Mouse (Mus musculus): ENCODE results near the gene C9orf72.
"Not testable (repeated sequence)": the region's sequence is repeated elsewhere in the genome, so short reads cannot be mapped to it uniquely, and the experiment has no call there.

C9orf72 gene

DNA sequence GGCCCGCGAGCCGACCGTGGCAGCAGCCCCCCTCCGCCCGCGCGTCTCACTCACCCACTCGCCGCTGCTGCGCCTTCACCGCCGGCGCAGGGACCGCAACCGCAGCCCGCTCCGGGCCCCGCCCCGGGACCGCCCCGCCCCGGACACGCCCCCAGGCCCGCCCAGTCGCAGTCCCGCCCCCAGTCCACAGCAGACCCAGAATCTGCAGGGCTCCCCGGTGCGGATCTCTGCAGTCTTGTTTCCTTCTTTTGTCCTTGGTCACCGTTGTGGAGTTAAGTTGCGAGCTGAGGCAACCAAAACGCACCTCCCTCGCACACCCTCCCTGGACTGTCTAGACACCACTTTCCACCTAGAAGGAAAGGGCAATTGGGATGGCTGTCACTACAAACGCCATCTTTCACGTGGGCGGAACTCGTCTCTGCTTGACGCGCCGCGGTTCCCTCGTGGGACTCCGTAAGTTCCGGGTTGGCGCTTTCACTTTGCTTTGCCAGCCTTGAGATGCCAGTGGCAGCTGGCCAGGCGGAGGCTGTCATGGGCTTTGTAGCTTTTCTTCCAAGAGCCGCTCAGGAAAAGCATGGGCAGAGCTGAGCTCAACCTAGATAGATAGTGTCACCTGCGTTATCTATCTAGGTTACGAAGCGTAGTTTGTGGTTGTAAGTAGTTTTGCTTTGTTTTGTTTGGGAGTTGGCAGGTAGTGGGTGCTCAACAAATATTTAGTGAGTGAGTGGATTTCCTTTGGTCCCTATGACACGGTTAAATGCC lies at the start of gene C9orf72:
TSS of gene C9orf72 (minus strand) at position 442 of the 762 bp plus-strand sequence.
- peak; percentile 96 for DNase-seq (ENCODE audit: low spot score)

GRCm38 (mm10) chr4:35259006-35259405 lies 33.0 kb upstream of the C9orf72 start:
- DNase-seq (ENCODE audit: low spot score): no peak

- DNase-seq (ENCODE audit: low spot score): no peak
Measured at GRCm38 (mm10) chr4:35244023-35244422, 18.0 kb upstream of the C9orf72 start.

DNA sequence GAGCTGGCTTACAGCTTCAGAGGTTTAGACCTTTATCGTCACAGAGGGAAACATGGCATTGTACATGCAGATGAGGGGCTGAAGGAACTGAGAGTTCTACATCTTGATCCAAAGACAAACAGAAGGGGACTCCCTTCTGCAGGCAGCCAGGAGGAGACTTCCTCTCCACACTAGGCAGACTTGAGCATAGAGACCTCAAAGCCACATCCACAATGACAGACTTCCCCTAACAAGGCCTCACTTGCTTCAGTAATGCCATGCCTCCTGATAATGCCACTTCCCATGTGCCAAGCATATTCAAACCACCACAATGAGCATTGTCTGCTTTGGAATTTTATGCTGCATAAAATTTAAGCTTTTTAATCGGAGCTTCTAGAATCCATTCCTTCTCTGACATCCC lies 15.8 kb upstream of the C9orf72 start:
- no peak for DNase-seq (ENCODE audit: low spot score)

DNA sequence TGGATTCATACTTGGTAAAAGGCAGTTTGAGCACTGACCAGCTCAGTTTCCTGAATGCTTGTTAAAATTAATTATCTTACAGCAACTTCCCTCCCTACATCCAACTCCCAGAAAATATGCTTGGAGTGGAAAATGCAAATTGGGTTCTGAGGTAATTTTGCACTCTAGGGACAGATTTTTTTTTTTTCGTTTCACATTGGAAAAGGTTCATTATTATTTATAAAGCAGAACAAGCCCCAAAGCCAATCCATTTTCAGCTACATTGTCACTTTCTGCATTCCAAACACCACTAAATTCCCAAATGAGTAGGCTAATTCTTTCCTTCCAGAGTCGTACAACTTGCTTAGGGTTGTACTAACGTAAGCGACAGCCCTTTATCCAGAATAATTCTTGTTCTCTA lies 12.7 kb upstream of the C9orf72 start:
- no peak for DNase-seq (ENCODE audit: low spot score)

DNA sequence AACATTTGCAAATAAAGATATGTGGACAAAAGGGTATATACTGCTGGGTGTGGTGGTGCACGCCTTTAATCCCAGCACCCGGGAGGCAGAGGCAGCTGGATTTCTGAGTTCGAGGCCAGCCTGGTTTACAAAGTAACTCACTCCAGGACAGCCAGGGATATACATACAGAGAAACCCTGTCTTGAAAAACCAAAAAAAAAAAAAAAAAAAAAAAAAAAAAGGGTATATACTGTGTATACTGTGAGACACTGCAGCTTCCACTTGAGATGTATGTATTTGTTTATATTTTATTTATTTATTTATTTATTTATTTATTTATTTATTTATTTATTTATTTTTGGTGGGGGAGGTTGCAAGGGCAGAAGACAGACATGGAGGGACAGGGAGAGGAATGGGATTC lies 12.3 kb upstream of the C9orf72 start:
- not testable (repeated sequence) for DNase-seq (ENCODE audit: low spot score)

- no peak for DNase-seq (ENCODE audit: low spot score)
Measured at GRCm38 (mm10) chr4:35236313-35236712, 10.3 kb upstream of the C9orf72 start.

- no peak for DNase-seq (ENCODE audit: low spot score)
Measured at GRCm38 (mm10) chr4:35228260-35228659, 2.3 kb upstream of the C9orf72 start.

GRCm38 (mm10) chr4:35226496-35226992 lies 569 bp upstream of the C9orf72 start:
- no peak for DNase-seq (ENCODE audit: low spot score)

DNA sequence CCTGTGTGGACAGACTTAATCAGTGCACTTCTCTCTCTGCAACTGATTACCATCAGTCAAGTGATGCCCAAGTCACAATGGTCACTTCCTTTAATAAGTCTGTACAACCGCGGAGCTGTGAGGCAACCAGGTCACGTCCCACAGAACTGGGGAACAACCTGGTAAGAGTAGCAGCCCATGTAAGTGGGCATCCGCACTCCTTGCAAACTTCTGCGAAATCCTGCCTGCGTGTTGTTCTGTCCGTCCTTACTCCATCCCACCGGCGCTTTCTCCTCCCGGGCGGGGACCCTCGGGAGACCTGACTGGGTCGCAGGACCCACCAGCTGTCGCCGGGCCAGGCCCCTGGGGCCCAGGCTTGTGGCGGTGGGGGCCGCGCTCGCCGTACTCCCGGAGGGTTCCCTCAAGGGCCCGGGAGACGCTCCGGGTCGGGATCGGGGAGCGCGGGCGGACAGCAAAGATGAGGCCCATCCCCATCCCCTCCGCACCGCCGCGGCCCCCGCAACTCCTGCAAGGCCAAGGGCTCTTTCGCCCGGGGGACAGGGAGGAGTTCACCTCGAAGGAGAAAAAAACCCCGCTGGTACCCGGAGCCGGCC lies 738 bp downstream of the C9orf72 start:
- no peak for DNase-seq (ENCODE audit: low spot score)

GRCm38 (mm10) chr4:35224101-35224500 lies 1.9 kb downstream of the C9orf72 start:
- no peak for DNase-seq (ENCODE audit: low spot score)

- no peak for DNase-seq (ENCODE audit: low spot score)
Measured at GRCm38 (mm10) chr4:35223376-35223988, 2.5 kb downstream of the C9orf72 start.

DNA sequence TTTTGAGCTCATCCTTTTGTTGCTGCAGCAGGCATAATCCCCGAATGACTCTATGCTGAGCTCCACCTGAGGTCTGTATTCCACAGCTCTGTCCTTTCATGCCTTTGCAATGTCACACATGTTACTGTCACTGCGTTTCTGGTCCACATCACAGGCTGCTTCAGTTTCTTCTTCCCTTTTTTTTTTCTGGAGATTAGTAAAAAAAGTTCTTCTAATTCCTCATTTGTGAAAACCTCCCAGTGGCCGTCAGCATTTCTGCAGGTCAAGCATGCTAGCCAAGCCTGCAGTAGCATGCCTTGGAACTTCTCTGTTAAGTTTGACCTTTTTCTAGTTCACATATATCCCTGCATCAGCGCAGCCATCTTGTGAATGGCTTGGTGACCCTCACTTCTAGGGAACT lies 4.1 kb downstream of the C9orf72 start:
- no peak for DNase-seq (ENCODE audit: low spot score)

DNA sequence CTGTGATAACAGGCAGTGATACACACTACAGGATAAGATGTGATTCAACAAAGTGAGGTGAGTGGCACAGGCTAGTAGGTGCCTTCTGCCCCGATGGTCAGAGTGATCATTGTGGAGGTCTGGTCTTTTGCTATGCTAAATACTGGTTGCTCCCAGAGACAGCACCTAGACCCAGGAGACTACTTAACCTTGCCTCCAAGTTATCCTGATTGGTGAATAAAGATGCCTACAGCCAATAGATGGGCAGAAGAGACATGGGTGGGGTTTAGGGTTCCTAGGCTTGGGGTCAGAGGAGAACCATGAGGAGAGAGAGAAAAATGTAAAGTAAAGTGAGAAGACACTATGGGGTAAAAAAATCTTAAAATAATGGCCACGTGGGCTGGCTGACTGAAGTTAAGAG lies 4.8 kb downstream of the C9orf72 start:
- DNase-seq (ENCODE audit: low spot score): no peak

- no peak for DNase-seq (ENCODE audit: low spot score)
Measured at GRCm38 (mm10) chr4:35220108-35220731, 5.8 kb downstream of the C9orf72 start.

DNA sequence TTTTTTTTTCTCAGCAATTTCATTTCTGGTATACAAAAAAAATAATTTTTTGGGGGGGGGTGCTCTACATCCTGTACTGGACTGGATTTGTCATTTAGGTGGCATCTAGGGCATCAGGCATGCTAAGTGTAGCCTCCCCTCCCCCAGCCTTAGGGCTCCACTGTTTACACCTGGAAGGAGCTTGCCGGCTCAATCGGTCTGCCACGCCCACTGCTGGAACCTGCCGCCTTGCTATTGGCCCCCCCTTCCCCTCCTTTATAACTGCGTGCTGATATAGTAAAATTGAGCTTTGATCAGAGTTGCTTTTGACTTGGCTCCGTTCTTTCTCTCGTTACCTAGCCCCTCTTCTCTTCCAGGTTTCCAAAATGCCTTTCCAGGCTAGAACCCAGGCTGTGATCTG lies 21.3 kb downstream of the C9orf72 start:
- DNase-seq (ENCODE audit: low spot score): no peak

- no peak for DNase-seq (ENCODE audit: low spot score)
Measured at GRCm38 (mm10) chr4:35203724-35204123, 22.3 kb downstream of the C9orf72 start.

GRCm38 (mm10) chr4:35201700-35202099 lies 24.3 kb downstream of the C9orf72 start:
- no peak for DNase-seq (ENCODE audit: low spot score)

DNA sequence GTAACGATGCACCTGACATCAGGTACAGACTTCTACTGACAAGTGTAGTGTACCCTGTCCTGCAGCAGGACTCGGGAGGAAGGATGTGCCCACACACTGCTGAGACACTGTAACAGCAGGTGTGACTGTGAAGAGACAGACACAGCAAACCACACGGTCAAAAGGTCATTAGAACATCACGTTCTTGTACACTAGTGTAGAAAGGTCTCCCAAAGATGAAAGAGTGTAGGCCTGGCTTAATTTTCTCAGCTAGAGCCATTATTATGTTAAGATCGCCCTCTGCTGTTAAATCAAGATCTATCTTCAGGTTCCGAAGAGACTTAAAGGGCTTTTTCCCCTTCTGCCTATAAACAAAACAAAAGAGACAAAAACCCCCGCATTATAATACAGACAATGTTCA lies 33.2 kb downstream of the C9orf72 start:
- DNase-seq (ENCODE audit: low spot score): no peak

DNA sequence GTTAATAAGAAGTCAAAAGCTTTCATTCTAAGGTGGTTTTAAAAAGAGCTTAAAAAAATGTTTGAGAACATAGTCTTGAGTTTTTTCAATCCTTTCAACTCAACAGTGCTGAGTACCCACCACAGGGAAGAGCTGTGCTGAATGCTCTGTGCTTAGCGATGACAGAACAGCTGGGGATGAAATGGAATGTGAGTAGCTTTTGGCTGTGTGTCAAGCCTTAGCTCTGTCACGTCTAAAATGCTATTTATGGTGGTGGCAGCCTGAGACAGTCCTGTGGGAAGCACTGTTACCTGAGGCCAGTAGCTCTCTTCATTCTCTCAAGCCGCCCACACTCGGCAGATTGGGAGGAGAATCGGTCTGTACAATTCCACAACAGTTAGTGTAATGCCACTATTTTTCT lies 36.2 kb downstream of the C9orf72 start:
- no peak for DNase-seq (ENCODE audit: low spot score)

DNA sequence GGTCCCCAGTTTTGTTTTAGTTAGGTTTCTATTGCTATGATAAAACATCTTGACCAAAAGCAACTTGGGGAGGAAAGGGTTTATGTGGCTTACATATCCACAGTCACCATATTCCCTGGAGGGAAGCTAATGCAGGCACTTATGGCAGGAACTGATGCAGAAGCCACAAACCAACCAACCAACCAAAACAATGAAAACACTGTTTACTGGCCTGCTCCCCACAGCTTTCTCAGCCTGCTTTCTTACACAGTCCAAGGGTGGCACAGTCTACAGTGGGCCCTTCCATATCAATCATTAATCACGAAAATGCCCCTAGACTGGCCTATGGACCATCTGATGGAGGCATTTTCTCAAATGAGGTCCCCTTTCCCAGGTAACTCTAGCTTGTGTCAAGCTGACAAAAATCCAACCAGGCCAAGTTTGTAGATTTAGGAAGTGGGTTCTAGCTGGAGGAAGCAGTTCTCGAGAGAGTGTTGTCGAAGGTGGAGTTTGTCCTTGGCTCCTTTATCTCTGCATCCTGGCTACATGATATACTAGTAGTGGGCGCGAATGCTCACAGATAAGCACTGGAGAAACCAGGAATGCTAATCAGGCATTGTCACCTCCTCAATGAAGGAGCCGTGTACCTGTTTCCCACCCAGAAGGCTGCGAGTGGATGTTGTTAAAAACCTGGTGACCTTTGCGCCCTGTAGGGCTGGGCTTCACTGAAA lies 38.2 kb downstream of the C9orf72 start:
- DNase-seq (ENCODE audit: low spot score): no peak
